Mouse (Mus musculus) liver, embryonic 14.5 days (tissue): ENCODE results near the gene Rpl27. TPM values are rescaled to one million over a fixed set of nuclear protein-coding genes. Genes with fewer than 3 reads are reported as not detected.
"Not testable (repeated sequence)": the region's sequence is repeated elsewhere in the genome, so short reads cannot be mapped to it uniquely, and the experiment has no call there.

Experiments
- ATAC-seq: fragments of 200-750 bp; cut with Nextera tagmentation; 2 replicates; pipeline ENCODE4 v1.8.0; 2017; ENCODE audit warnings: moderate number of reproducible peaks, mild to moderate bottlenecking, moderate library complexity; ENCODE audit not compliant: insufficient read depth
- DNase-seq, 3 experiments: peaks; one replicate each; pipeline ENCODE4 v3.0.0-alpha.2; 2012 to 2013; ENCODE audit warnings: low read depth in 3 of 3, low spot score in 3 of 3
- H3K27ac ChIP-seq: fragments of 300-500 bp; sonication (generic); 2 replicates; pipeline ENCODE4 v1.5.1; 2014; ENCODE audit warnings: moderate library complexity, mild to moderate bottlenecking, control low read depth, inconsistent platforms
- H3K27me3 ChIP-seq: fragments of 300-500 bp; sonication (generic); 2 replicates; pipeline ENCODE4 v1.6.1; 2014; ENCODE audit warnings: mild to moderate bottlenecking, low read length, moderate library complexity; ENCODE audit not compliant: control insufficient read depth, insufficient read depth
- H3K36me3 ChIP-seq: fragments of 300-500 bp; sonication (generic); replicated peaks from 2 replicates; pipeline ENCODE4 v1.6.1; 2014; ENCODE audit warnings: low read depth; ENCODE audit not compliant: control insufficient read depth, insufficient read depth
- H3K4me1 ChIP-seq, 2 experiments: fragments of 200-500 bp in 1 of 2; fragments of 300-500 bp in 1 of 2; sonication (generic) in 1 of 2; replicated peaks; 2 replicates each; pipeline ENCODE4 v1.6.1; 2012 to 2014; ENCODE audit warnings: antibody characterized with exemption in 1 of 2, inconsistent platforms in 1 of 2, low read length in 1 of 2; ENCODE audit not compliant: control insufficient read depth in 2 of 2, insufficient read depth in 2 of 2
- H3K4me2 ChIP-seq: fragments of 300-500 bp; sonication (generic); 2 replicates; pipeline ENCODE4 v1.6.1; 2014; ENCODE audit warnings: low read depth, mild to moderate bottlenecking, control low read depth, moderate library complexity
- H3K4me3 ChIP-seq, 2 experiments: fragments of 200-500 bp in 1 of 2; fragments of 300-500 bp in 1 of 2; sonication (generic) in 1 of 2; 2 replicates each; pipeline ENCODE4 v1.5.1; 2012 to 2014; ENCODE audit warnings: low read depth in 2 of 2, low read length in 2 of 2, mild to moderate bottlenecking in 2 of 2, control low read depth in 1 of 2, inconsistent platforms in 1 of 2, moderate library complexity in 1 of 2; ENCODE audit not compliant: insufficient read depth in 1 of 2
- H3K9ac ChIP-seq: fragments of 300-500 bp; sonication (generic); replicated peaks from 2 replicates; pipeline ENCODE4 v1.6.1; 2014; ENCODE audit warnings: mild to moderate bottlenecking, control low read depth, moderate library complexity
- H3K9me3 ChIP-seq: fragments of 300-500 bp; sonication (generic); 2 replicates; pipeline ENCODE4 v1.6.1; 2016; ENCODE audit warnings: low read length, mixed read lengths; ENCODE audit not compliant: control insufficient read depth
- CTCF ChIP-seq: IDR thresholded peaks from 2 replicates; pipeline ENCODE4 v1.5.1; 2016; ENCODE audit warnings: antibody characterized with exemption, low read depth, control low read depth
- EP300 ChIP-seq: IDR thresholded peaks from 2 replicates; pipeline ENCODE4 v1.6.1; 2016; ENCODE audit warnings: antibody characterized with exemption, low read depth
- WGBS: fragments of 180-500 bp; shearing (Covaris S2); extraction: QIAGEN DNeasy Blood & Tissue Kit; methylation state at CpG from one replicate; pipeline ENCODE4 v1.1.7; 2014; ENCODE audit not compliant: insufficient replicate concordance; 5-methylcytosine and 5-hydroxymethylcytosine counted together
- polyA plus RNA-seq, 2 experiments: library from polyadenylated mRNA; depleted of rRNA in 1 of 2; stranded (reverse) in 1 of 2; unstranded in 1 of 2; fragments of >200 nt; fragmentation: Nextera tagmentation in 1 of 2; extraction: Ambion mirVana in 1 of 2; gene quantifications; 2 replicates each; pipeline versions ENCODE4 v1.2.1 to v1.2.3; 2012 to 2014

The Rpl27 gene
- polyA plus RNA-seq, 2 experiments, result 295 to 987 TPM

DNA sequence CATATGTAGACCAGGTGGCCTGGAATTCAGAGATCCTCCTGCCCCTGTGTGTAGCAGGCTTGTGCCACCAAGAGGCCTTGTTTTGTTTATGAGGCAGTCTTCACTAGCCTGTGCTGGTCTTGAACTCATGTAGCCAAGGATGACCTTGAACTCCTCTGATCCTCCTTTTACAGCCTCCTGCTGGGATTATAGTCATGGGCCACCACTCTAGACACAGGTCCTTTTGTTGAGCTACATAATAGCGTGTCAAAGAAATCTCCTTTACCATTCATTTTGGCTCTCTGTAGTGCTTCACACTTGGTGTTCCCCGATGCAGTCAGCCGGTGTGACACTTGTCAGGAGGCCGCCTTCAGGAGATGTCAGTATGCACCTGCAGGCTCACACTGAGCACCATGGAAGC lies 5.2 kb upstream of the Rpl27 start:
- 78% methylated on average over 4 of the region's 4 CpGs for WGBS
- peaks cover 4% of the 10 kb centered on the region for H3K36me3 ChIP-seq
- H3K4me3 ChIP-seq, result no peak overlapping the region
- no peak for TF ChIP-seq CTCF
- TF ChIP-seq EP300, result no peak
- H3K9me3 ChIP-seq, result no peaks in the 10 kb centered on the region
- DNase-seq (no peak), ATAC-seq (no peak)
- H3K4me2 ChIP-seq, result no peak overlapping the region
- no peaks in the 10 kb centered on the region for H3K4me1 ChIP-seq
- no peak overlapping the region for H3K27ac ChIP-seq
- no peak overlapping the region for H3K9ac ChIP-seq
- H3K27me3 ChIP-seq, result no peaks in the 10 kb centered on the region

DNA sequence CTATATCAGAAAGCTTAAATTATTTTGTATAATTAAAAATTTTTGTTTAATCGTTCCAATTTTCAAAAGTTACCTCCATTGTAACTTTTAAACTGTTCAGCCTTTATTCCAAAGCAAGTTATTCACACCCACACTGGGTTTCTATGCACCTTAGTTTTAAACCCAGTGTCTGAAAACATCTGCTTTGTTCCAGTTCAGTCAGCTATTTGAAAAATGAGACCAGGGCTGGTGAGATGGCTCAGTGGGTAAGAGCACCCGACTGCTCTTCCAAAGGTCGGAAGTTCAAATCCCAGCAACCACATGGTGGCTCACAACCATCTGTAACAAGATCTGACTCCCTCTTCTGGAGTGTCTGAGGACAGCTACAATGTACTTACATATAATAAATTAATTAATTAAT lies 4.1 kb upstream of the Rpl27 start:
- WGBS, result 45% methylated on average over 3 of the region's 3 CpGs
- not testable (repeated sequence) for H3K9me3 ChIP-seq

DNA sequence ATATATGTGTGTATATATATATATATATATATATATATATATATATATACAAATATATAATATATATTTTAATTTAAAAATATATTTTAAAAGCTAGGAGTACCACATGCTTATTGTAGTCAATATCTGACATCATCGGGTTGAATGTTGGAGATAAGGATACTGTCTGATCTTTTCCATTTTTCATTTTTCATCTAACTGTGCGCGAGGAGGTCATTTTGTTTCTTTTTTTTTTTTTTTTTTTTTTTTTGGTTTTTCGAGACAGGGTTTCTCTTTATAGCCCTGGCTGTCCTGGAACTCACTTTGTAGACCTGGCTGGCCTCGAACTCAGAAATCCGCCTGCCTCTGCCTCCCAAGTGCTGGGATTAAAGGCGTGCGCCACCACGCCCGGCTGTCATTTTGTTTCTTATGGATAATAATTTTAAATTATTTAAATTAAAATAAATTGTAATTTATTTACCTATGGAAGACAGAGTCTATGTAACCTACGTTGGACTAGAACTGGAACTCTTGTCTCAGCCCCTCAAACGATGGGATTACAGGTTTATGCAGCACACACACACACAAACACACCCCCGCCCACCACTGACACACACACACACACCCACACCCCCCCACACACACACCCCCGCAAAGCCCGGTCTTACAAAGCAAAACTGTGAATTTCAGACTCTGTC lies 510 bp upstream of the Rpl27 start:
- Histone ChIP-seq H3K4me2 (peak overlapping the region; percentile 76), H3K4me1 (peaks cover 0 to 19% of the 10 kb centered on the region in 2 experiments; a peak in 3 of 4 replicates), H3K9ac (peak overlapping the region; percentile 48), H3K4me3 (peak overlapping the region; percentile 77 to 91), H3K36me3 (peaks cover 23% of the 10 kb centered on the region), H3K27ac (peak overlapping the region; percentile 46)
- not testable (repeated sequence) for H3K27me3 ChIP-seq, H3K9me3 ChIP-seq, DNase-seq, ATAC-seq
- 22% methylated on average over 15 of the region's 15 CpGs for WGBS

More for the DNA sequence above, 4.1 kb upstream of the Rpl27 start:
- not testable (repeated sequence) for H3K36me3 ChIP-seq, ATAC-seq, DNase-seq, H3K27me3 ChIP-seq, H3K9ac ChIP-seq, H3K4me2 ChIP-seq, H3K4me1 ChIP-seq, H3K4me3 ChIP-seq, H3K27ac ChIP-seq

DNA sequence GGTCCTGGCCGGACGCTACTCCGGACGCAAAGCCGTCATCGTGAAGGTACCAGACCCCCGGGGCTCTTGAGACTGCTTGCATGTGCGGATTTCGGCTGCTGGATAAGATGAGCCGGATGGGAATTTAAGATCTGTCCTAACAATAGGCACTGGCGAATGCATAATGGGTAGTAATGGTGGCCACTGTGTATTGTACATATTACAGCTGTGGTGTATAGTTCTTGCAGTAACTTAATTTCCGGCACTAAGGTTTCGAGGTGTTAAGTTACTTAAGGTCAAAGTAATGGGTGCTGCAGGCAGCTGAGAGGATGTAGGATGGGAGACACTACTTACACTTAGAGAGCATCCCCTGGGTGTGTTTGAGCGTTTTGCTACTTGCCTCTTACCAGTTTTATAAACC lies 662 bp downstream of the Rpl27 start:
- H3K4me1 ChIP-seq, result peaks cover 3 to 22% of the 10 kb centered on the region in 2 experiments
- ATAC-seq (no peak), DNase-seq (no peak)
- H3K9me3 ChIP-seq, result no peaks in the 10 kb centered on the region
- peaks cover 23% of the 10 kb centered on the region for H3K36me3 ChIP-seq
- no peak for TF ChIP-seq EP300
- no peak for TF ChIP-seq CTCF
- H3K27ac ChIP-seq, result peak overlapping the region; percentile 56
- WGBS, result 0% methylated on average over 14 of the region's 14 CpGs
- H3K27me3 ChIP-seq, result no peaks in the 10 kb centered on the region
- H3K4me3 ChIP-seq, result peak overlapping the region; percentile 77 to 91
- H3K9ac ChIP-seq, result peak overlapping the region; percentile 85
- peak overlapping the region; percentile 76 for H3K4me2 ChIP-seq

DNA sequence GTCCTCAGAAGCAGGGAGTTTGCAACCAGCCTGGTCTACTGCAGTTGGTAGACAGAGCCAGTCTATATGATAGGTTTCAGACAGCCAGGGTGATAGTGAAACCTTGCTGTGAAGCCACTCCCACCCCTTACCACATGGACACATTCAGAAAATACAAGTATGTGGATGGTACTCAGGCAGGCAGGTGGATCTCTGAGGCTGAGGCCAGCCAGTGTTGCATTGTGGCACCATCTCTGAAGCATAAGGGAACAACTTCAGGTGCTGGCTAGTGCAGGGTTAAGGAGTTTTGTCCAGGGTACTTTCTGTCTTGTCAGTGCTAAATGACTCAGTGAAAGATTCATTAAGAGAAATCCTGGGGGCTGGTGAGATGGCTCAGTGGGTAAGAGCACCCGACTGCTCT lies 4.2 kb downstream of the Rpl27 start:
- Histone ChIP-seq H3K27me3 (no peaks in the 10 kb centered on the region), H3K36me3 (peaks cover 23% of the 10 kb centered on the region), H3K4me2 (no peak overlapping the region), H3K4me3 (no peak overlapping the region), H3K9ac (no peak overlapping the region), H3K27ac (peak overlapping the region; percentile 25; the same call in 1 of the 2 replicates), H3K4me1 (peaks cover 13 to 30% of the 10 kb centered on the region in 2 experiments), H3K9me3 (no peaks in the 10 kb centered on the region)
- no peak for TF ChIP-seq EP300
- no peak for TF ChIP-seq CTCF
- 74% methylated on average over 1 of the region's 1 CpGs for WGBS
- DNase-seq (no peak), ATAC-seq (no peak)

DNA sequence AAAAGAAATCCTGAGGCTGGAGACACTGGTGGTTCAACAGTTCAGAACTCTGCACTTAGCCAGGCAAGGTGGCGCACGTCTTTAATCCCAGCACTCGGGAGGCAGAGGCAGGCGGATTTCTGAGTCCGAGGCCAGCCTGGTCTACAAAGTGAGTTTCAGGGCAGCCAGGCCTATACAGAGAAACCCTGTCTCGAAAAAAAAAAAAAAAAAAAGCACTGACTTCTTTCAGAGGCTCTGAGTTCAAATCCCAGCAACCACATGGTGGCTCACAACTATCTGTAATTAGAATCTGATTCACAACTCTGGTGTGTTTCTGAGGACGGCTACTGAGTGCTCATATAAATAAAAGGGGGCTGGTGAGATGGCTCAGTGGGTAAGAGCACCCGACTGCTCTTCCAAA lies 4.8 kb downstream of the Rpl27 start:
- ATAC-seq, H3K9ac ChIP-seq, H3K27ac ChIP-seq, H3K9me3 ChIP-seq, H3K27me3 ChIP-seq, H3K4me2 ChIP-seq, DNase-seq, H3K4me3 ChIP-seq: not testable (repeated sequence)
- H3K36me3 ChIP-seq, result peaks cover 23% of the 10 kb centered on the region
- 74% methylated on average over 8 of the region's 8 CpGs for WGBS
- H3K4me1 ChIP-seq, result peaks cover 13 to 35% of the 10 kb centered on the region in 2 experiments
